Mouse (Mus musculus) thymus, postnatal 4 days (tissue): ENCODE results near the gene 9430097D07Rik.

ENCODE experiments used
- DNase-seq: peaks from one replicate; pipeline ENCODE4 v3.0.0; 2021

The 9430097D07Rik gene

GRCm38 (mm10) chr2:32555484-32555883, 20.0 kb downstream of the 9430097D07Rik start:
- DNase-seq: no peak

DNA sequence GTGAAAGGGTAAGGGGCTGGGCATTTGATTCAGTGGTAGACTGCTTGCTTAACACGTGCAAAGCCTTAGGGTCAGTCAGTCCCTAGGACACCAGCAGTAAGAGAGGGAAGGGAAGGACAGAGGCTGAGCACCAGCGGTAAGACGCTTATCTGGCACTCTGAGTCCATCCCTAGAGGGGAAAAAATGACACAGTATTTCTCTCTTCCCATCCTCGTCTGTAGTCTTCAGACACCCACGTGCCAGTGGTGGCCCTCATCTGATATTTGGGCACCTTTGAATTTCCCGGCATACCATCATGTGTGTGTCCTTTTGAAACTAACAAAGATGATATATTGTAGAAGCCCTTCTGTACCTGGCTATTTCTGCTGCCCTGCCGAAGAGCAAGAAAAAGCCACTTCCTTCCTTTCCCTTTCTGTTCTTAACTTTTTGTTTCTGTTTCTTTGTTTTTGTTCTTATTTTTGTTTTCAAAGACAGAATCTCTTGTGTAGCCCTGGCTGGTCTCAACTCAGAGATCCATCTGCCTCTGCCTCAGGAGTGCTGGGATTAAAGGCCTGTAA, 21.8 kb downstream of the 9430097D07Rik start:
- peak; percentile 34 for DNase-seq

DNA sequence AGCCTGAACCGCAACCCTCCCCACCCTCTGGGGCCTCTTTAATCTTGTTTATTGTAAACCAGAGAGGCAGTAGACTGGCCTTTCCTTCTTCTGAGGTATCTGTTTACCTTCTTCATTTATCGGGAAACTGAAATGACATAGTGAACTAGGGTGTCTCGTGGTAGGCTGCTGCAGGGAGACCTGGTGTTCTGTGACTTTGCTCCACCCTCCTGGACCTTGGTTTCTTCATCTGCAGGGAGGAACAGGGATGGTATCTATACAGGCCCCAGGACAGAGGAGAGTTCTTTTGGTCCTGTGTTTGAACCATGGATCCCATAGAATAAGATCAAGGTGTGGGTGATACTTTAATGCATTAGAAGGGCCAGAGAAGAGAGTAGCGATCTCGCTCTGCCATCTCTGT, 24.2 kb downstream of the 9430097D07Rik start:
- DNase-seq: no peak

DNA sequence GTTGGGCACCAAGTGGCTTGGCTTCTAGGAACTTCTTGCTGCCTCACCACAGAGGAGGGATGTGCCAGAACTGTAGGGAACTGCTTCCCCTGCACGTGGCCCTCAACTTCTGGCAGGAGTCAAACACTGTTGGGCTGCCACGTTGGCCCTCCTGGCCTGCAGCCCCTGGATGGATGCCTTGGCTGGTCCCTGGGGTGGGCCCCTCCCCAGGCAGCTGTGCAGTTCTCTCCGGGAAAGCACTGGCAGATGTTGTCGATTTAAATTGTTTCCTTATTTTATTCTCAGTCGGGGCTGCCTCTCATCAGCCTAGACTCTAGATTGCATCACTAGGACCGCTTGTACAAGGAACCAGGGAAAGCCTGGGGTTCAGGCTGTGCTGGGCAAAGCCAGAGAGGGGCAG, 25.7 kb downstream of the 9430097D07Rik start:
- DNase-seq: no peak

GRCm38 (mm10) chr2:32549171-32549570, 26.3 kb downstream of the 9430097D07Rik start:
- no peak for DNase-seq

DNA sequence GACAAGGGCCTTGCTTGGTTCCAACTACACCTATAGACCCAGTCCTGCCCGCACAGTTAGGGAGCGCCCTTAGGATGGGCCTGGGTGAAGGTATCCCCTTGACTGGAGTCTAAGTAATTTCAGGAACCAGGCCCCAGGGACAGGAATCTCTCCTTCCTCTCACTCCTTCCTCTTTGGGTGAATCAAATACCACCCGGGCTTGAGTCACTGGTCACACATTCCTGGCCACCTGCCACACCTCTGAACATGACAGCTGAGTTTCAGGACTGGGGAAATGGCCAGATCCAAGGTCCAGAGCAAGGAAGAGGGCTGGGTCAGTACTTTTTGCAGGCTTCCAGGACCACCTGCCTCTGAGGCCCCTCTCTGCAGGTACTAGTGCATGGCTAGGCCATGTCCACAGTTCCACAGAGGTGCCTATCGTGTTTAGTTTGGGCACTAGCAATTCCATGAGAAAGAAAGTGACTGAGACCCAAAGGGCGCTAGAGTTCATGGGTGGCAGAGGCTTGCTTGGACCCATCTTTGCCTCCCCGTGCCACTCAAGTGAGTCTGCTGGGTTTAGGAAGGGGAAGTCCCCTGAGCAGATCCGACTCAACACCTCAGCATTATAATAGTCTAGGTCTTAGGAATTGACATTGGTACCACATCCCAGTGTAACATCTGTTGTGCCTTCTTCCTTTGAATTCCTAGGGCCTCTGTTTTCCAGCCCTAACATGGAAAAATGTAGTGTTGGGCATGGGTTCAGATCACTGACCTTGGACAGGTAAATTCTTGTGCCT, 27.3 kb downstream of the 9430097D07Rik start:
- no peak for DNase-seq

DNA sequence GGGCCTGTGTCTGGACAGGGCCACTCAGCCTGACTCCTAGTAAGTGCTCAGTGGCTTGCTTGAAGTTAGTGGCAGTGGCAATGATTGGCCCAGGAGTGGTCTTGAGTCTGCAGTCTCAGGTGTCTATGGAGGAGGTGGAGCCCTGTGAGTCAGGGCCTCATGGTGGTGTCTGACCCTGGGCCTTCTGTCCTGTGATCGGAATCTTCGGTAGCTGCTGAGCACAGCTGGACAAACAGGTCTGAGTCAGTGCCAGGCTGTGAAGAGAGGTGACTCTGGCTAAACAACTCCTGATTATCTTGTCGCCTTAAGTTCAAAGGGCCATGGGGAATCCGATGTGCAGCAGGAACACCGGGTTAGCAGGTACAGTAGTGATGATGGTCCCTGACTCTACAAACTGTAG, 28.1 kb downstream of the 9430097D07Rik start:
- no peak for DNase-seq

DNA sequence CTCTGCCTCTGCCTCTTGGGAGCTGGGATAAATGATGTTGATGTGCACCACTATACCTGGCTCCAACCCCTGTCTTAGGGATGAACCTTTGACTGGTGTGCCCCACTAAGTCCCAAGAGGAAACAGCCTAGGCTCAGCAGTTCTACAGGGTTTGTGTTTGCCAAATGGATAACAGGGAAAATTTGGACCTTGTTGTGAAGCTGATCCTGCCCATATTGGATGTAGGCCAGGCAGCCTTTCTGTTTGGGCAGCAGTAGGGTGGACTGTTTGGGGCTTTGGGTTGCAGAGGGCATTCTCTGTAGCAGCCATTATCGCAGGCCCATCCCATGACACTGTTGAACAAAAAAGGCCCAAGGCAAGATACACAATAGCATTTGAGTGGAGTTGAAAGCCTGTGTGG, 28.5 kb downstream of the 9430097D07Rik start:
- no peak for DNase-seq

- DNase-seq: no peak
These were observed 32.4 kb downstream of the 9430097D07Rik start for GRCm38 (mm10) chr2:32543031-32543449.

DNA sequence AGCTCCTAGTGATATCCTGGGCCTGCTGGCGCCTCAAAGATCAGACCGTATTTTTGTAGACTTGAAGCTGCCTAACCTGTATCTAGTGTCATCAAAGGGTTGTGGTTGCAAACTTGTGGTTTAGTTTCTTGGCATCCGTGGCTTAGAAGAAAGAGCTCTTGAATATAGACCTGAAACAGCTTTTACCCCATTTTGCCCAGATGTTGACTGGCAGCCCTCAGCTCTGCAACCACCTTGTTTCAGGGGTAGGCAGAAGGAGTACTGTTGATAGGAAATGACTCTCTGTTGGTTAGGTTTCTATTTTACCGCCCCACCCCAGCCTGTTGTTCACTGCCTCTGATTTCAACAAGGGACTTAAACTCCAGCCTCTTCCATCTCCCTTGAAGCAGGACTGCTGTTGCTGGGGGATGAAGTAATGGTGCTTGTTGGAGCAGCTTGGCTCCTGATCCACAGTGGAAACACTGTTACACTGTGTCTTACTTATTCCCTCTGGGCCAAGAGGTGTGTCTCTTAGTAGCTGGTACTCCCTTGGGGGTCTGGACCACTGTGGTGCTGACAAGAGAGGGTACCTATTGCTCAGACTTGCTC, 33.4 kb downstream of the 9430097D07Rik start:
- peak; percentile 66 for DNase-seq

DNA sequence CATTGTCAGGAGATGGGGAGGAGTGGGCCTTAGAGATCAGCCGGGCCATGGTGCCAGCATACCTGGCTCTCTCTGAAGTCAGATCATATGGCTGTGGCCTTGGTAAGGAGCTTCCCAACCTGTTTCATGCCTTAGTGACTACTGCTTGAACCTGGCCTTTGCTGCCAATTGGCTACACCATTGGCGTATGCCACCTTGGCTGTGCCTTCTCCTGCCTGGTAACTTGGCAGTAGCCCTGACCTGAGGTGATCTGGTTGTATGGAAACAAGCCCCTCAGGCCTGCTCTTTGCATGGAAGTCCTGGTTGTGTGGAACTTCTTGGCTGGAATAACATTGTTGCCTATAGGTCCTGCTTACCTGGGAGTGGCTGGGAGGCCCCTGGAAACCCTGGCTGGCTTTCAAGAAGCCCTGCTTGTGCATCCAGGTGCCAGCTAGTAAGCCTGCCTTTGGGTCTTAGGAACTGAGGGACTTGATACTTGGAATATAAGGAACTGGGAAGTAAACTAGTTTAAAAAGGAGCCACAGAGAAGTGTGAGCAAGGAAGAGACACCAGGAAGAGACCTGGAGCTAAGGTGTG, 34.1 kb downstream of the 9430097D07Rik start:
- DNase-seq: no peak

DNA sequence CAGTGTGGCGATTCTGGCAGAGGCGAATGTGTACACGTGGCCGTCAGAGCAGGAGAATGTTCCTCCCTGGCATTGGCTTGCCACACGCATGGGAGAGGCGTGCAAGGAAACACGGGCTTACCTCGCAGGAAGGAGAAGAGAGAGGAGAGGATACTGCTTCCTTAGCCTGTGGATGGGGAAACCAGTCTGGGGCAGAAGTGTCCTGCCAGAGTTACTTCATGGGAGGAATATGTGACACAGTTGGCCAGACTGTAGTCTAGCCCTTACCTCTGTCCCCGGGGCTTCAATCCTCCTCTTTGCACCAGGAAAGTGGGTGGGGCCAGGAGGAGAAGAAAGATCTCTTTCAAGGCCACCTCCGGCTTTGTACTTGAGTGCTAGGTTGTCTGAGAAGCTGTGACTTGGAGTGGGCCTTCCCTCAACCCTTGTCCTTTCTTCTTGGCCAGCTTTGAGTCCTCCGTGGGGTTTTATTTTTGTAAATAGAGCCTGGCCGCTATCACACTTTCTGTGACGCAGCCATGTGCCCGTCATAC, 36.0 kb downstream of the 9430097D07Rik start:
- no peak for DNase-seq

GRCm38 (mm10) chr2:32538461-32538860, 37.0 kb downstream of the 9430097D07Rik start:
- DNase-seq: no peak

DNA sequence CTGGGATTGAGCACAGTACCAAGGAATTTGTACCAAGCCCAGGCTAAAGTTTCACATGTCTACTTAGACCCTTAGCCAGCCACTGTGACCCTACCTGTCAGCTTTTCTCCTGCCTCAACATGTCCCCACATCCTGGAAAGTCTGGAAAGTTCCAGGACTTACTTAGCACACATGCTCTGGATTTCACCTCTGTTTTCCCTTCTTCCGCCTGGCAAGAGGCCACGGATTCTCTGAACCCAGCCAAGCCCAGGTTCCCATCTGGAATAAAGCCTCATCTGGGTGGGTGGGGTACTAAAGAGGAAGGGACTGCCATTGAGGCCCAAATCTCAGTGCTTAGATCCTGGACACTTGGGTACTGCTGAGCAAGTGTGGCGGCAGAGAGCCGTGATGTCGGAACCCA, 37.5 kb downstream of the 9430097D07Rik start:
- DNase-seq: no peak

- DNase-seq: no peak
These were observed 38.1 kb downstream of the 9430097D07Rik start for GRCm38 (mm10) chr2:32537360-32537905.

DNA sequence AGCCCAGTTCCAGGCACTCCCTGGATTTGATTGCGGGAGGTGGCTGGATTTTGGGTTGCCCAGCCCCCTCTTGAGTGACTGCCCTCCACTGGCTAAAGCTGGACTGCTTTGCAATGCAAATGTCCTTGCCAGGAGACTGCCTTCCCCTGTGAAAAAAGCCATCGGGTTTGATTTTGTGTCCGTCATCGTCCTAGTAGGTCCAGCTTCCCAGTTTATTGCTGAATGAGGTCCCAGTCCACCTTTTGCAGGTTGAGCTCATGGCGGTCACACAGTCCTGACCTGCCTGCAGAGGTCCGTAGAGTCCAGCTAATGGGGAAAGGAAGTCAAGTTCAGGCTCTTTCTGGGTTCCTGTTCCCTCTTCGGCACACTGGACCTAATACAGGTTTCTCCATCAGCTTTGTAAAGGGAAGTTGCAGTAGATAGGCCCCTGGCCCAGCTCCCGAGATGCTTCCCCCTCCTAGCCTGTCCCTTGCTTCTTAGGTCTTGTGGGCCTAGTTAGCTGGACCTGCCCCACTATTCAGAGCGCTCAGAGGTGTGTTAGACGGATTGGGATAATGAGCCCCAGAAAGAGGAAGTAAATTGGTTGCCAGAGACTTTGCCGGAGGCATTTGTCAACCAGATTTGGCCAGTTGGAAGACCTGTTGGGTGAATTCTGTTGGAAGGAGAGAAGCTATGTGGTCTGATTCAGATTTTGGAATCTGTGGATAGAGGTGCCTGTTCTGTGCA, 38.7 kb downstream of the 9430097D07Rik start:
- no peak for DNase-seq

DNA sequence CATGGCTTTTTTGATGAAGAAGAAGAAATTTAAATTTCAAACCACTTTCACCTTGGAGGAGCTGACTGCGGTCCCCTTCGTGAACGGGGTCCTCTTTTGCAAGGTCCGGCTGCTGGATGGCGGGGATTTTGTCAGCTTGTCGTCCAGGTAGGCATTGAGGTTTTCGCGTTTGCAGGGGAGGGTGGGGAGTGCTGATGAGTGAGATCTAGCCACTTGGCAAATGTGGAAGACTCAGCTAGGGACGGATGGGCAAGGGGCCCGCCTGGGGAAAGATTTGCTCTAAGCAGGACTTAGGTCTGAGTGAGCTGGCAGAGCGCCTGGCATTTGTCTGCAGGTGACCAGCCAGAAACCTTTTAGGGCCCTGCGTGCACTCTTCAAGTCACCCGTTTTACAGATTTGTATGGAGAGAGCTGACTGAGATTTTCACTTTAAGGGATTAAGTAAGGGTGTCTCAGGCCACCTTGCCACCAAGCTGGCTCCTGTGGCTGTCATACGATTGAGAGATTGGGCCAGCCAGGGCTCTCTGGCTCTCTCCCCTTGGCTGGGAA, 39.3 kb downstream of the 9430097D07Rik start:
- DNase-seq: peak; percentile 44

DNA sequence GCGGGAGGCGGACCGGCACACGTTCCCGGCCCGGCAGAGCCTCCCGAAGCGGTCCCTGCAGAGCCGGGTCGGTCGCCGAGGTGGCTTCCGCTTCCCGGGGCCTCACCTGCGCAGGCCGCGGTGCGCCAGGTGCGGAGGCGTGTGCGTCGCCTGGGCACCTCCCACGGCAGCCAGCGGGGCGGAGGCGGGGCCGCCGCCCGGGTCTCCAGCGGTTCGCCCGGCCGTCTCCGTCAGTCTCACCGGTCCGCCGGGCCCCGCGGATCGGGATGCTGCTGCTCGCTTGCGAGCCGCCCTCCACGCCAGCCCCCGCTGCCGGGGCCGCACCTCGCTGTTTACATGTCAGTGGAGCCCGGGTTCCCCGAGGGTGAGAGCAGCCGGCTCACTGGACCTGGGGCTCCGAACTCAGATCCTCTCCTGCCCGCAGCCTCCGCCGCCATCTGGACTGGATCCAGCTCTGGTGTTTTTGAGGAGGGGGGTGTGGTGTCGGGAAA, 39.9 kb downstream of the 9430097D07Rik start:
- peak; percentile 79 for DNase-seq

DNA sequence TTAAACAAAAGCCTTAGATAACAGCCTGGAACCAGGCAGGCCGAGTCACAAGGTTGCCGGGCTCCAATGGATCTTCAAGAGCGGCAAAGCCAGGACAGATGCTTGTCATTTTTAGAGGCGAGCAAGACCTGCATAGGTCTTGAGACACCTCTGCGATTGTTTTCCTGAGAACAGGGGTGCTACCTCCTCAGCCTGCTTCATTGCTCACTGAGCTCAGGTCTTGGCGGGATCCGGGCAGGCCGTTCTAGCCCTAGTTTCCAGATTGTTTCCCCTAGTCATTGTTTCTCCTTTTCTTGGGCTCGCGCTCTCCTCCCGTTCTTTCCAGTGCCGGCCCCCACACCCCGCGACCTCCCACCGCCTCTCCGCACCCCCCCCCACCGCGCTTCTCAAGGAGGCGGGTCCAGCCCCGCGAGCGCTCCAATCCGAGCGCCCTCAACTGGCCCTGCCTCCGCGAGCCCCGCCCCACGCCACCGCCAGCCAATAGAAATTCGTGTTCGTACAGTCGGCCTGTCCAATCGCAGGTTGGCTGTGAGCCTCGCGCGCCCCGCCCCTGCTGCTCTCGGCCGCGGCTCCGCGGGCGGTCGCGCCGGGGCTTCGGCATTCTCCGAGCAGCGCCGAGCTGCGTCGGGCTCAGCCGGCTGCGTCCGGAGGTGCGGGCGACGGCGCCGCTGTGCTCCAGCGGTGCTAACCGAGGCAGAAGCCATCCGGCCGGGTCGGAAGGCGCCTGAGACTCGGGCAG, 40.6 kb downstream of the 9430097D07Rik start, which contains the start of gene Fam102a:
TSS of gene Fam102a (plus strand) at position 600 of the 739 bp plus-strand sequence.
- peak; percentile 100 for DNase-seq

GRCm38 (mm10) chr2:32534061-32534732, 41.3 kb downstream of the 9430097D07Rik start:
- peak; percentile 53 for DNase-seq

- DNase-seq: no peak
These were observed 42.3 kb downstream of the 9430097D07Rik start for GRCm38 (mm10) chr2:32533163-32533562.
